Mouse (Mus musculus): ENCODE results near the gene Nup214.

GRCm38 (mm10) chr2:32047323-32047722 lies 73.1 kb downstream of the Nup214 start:
- no peak for TF ChIP-seq POLR2A (IDR thresholded peaks at IDR 0.05; ENCODE audit: low read depth, low read length)
- TF ChIP-seq CTCF (IDR thresholded peaks at IDR 0.05; ENCODE audit: borderline replicate concordance, insufficient read depth, low read length): no peak

All from embryonic fibroblast, embryonic 13.5 days (primary cell).